Mouse (Mus musculus) myocyte (in vitro differentiated cells): Measurements from ENCODE around the gene Smc1a. TPM values are rescaled to one million over a fixed set of nuclear protein-coding genes. Genes with fewer than 3 reads are reported as not detected.
"Not testable (repeated sequence)": the region's sequence is repeated elsewhere in the genome, so short reads cannot be mapped to it uniquely, and the experiment has no call there.

Source experiments
- H3K27me3 ChIP-seq: one replicate; pipeline ENCODE4 v1.6.1; 2011; ENCODE audit not compliant: control insufficient read depth, insufficient read depth, insufficient read length
- H3K36me3 ChIP-seq: one replicate; pipeline ENCODE4 v1.6.1; 2011; ENCODE audit not compliant: control insufficient read depth, insufficient read depth
- H3K4me2 ChIP-seq: one replicate; pipeline ENCODE4 v1.6.1; 2011; ENCODE audit warnings: low read depth, control low read depth
- H3K4me3 ChIP-seq: one replicate; pipeline ENCODE4 v1.5.1; 2011; ENCODE audit warnings: mild to moderate bottlenecking, control low read depth, moderate library complexity
- H3K79me2 ChIP-seq: one replicate; pipeline ENCODE4 v1.6.1; 2011; ENCODE audit not compliant: control insufficient read depth, insufficient read depth
- H3ac ChIP-seq: one replicate; pipeline ENCODE4 v1.6.1; 2011; ENCODE audit not compliant: control insufficient read depth, insufficient read length
- CEBPB ChIP-seq: IDR thresholded peaks from 2 replicates; pipeline ENCODE4 v1.6.1; 2011; ENCODE audit warnings: mild to moderate bottlenecking, moderate library complexity; ENCODE audit not compliant: poor library complexity, insufficient read depth, severe bottlenecking
- E2F4 ChIP-seq: IDR thresholded peaks from one replicate; pipeline ENCODE4 v1.6.1; 2011; ENCODE audit warnings: mild to moderate bottlenecking, control low read depth, moderate library complexity; ENCODE audit not compliant: insufficient read depth
- MAX ChIP-seq: IDR thresholded peaks from one replicate; pipeline ENCODE4 v1.6.1; 2011; ENCODE audit warnings: low read depth, mild to moderate bottlenecking, control low read depth
- MYOD1 ChIP-seq, 3 experiments: IDR thresholded peaks; one replicate each; pipeline ENCODE4 v1.6.1; 2011; ENCODE audit warnings: control low read depth in 2 of 3, low read depth in 2 of 3, mild to moderate bottlenecking in 2 of 3, moderate library complexity in 1 of 3; ENCODE audit not compliant: insufficient read length in 2 of 3, control insufficient read depth in 1 of 3
- MYOG ChIP-seq, 3 experiments: IDR thresholded peaks; one replicate each; pipeline ENCODE4 v1.6.1; 2011; ENCODE audit warnings: control low read depth in 2 of 3, low read depth in 2 of 3, mild to moderate bottlenecking in 2 of 3; ENCODE audit not compliant: insufficient read length in 2 of 3, control insufficient read depth in 1 of 3, insufficient read depth in 1 of 3
- POLR2A ChIP-seq: IDR thresholded peaks from one replicate; pipeline ENCODE4 v1.6.1; 2011; ENCODE audit warnings: low read depth, mild to moderate bottlenecking, control low read depth, moderate library complexity; ENCODE audit not compliant: insufficient read length
- POLR2AphosphoS2 ChIP-seq: IDR thresholded peaks from one replicate; pipeline ENCODE4 v1.6.1; 2011; ENCODE audit warnings: low read depth, control low read depth; ENCODE audit not compliant: insufficient read length
- REST ChIP-seq: IDR thresholded peaks from one replicate; pipeline ENCODE4 v1.6.1; 2011; ENCODE audit warnings: mild to moderate bottlenecking, control low read depth, moderate library complexity; ENCODE audit not compliant: insufficient read depth, insufficient read length
- SRF ChIP-seq: IDR thresholded peaks from one replicate; pipeline ENCODE4 v1.6.1; 2011; ENCODE audit warnings: low read depth; ENCODE audit not compliant: control insufficient read depth, insufficient read length
- TCF12 ChIP-seq: IDR thresholded peaks from one replicate; pipeline ENCODE4 v1.6.1; 2011; ENCODE audit warnings: mild to moderate bottlenecking, control low read depth; ENCODE audit not compliant: poor library complexity, insufficient read depth, severe bottlenecking
- TCF3 ChIP-seq: IDR thresholded peaks from one replicate; pipeline ENCODE4 v1.6.1; 2011; ENCODE audit warnings: low read depth, control low read depth; ENCODE audit not compliant: insufficient read length
- USF1 ChIP-seq: IDR thresholded peaks from one replicate; pipeline ENCODE4 v1.6.1; 2011; ENCODE audit warnings: low read depth, mild to moderate bottlenecking, control low read depth, moderate library complexity
- polyA plus RNA-seq: library from polyadenylated mRNA; unstranded; fragments of >200 nt; fragmentation: generic; extraction: Trizol; gene quantifications from one replicate; pipeline ENCODE4 v1.2.1, GENCODE M21; 2012; ENCODE audit warnings: missing spikeins

Gene Smc1a
- polyA plus RNA-seq, 1 experiment: 16.7 TPM

DNA sequence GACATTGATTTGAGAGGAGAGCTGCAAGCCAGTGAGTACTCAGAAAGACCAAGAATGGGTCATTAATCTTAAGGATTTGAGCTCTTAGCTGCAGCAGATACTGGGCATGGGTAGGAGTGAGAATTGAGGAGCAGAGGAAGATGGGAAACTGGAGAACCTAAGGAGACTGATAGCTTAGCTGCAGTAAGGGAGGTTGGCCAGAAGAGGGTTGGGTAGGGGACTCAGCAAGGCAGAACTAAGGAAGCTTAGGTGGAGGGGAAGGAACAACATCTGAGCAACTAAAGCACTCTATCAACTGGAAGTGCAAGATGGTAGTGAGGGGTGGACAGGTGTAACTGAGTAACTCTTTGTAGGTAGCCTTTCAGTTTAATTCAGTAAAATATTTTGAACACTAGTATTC is 31.0 kb downstream of the Smc1a start:
- Histone ChIP-seq H3K79me2 (no peaks in the 10 kb centered on the region), H3K4me3 (no peak overlapping the region), H3K4me2 (no peak overlapping the region), H3K27me3 (no peaks in the 10 kb centered on the region), H3K36me3 (peaks cover 4% of the 10 kb centered on the region), H3ac (no peak overlapping the region)
- TF ChIP-seq USF1: no peak
- TF ChIP-seq CEBPB: no peak
- TF ChIP-seq MYOG (IDR thresholded peaks at IDR 0.05; ENCODE audit: control insufficient read depth in 1 of 3, insufficient read depth in 1 of 3, insufficient read length in 2 of 3, low read depth in 2 of 3): no peak
- TF ChIP-seq POLR2A: no peak

DNA sequence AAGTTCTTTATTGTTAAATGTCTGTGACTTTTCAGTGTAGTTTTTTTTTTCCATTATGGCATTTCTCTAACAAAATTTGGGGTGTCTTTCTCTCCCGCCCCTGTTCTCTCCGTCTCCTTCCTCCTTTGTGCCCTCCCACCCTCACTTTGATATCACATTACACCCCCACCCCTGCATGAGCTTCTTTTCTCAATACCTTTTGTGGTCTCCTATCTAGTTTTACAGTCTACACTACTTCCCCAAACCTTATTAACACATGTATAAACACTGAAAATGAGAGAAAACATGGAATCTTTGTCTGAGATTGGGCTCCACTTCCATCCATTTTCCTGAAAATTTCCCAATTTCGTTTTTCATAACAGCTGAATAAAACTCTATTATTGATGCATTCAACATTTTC is 36.3 kb downstream of the Smc1a start:
- no peaks in the 10 kb centered on the region for H3K27me3 ChIP-seq
- H3K36me3 ChIP-seq: peaks cover 4% of the 10 kb centered on the region
- no peak overlapping the region for H3K4me3 ChIP-seq
- H3K4me2 ChIP-seq: no peak overlapping the region
- no peak overlapping the region for H3ac ChIP-seq
- TF ChIP-seq TCF3 (no peak), MAX (no peak), MYOD1 (IDR thresholded peaks at IDR 0.05; ENCODE audit: control insufficient read depth in 1 of 3, insufficient read length in 2 of 3, low read depth in 2 of 3) (no peak), POLR2A (no peak), CEBPB (no peak), POLR2AphosphoS2 (no peak), USF1 (no peak), E2F4 (no peak), MYOG (IDR thresholded peaks at IDR 0.05; ENCODE audit: control insufficient read depth in 1 of 3, insufficient read depth in 1 of 3, insufficient read length in 2 of 3, low read depth in 2 of 3) (no peak), SRF (no peak), REST (no peak), TCF12 (no peak)
- no peaks in the 10 kb centered on the region for H3K79me2 ChIP-seq

DNA sequence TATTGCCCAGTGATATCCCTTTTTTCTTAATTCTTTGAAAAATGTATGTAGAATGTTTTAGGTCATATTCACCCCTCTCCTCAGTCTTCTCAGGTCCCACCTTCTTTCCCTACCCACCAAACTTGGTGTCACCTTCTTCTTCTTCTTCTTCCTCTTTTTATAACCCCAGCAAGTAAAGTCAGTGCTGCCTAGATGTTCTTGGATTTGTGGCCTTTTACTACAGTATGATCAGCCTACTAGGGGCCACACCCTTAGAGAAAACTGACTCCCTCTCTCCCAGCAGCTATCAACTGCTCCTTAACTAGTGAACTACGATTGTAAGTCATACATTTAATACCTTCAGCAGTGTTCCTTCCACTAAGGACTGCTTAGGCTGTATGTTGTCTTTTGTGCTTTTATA is 37.9 kb downstream of the Smc1a start:
- Histone ChIP-seq H3K4me3 (no peak overlapping the region), H3K79me2 (no peaks in the 10 kb centered on the region), H3K36me3 (peaks cover 4% of the 10 kb centered on the region), H3K4me2 (no peak overlapping the region), H3ac (no peak overlapping the region), H3K27me3 (no peaks in the 10 kb centered on the region)
- TF ChIP-seq SRF (no peak), POLR2A (no peak), TCF3 (no peak), USF1 (no peak)

DNA sequence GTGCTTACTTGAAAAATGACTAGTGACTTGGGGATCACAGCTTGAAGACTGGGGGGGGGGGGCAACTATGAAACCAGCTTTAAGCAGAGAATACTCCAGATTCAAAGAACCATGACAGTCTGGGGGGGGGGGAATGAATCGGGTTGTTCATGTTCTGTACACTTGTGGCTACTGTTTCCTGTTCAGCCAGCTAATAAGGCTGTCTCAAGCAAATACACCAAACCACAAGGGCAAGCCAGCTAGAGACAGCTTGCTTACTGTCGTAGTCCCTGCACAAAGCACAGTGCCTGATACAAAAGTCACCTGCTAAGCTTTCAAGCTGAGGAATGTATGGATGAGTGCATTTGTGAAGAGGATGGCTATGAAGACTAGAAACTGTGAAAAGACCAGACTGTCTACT is 49.4 kb downstream of the Smc1a start:
- Histone ChIP-seq H3K4me2 (no peak overlapping the region), H3K79me2 (no peaks in the 10 kb centered on the region), H3K4me3 (no peak overlapping the region), H3K27me3 (no peaks in the 10 kb centered on the region), H3K36me3 (peaks cover 11% of the 10 kb centered on the region), H3ac (no peak overlapping the region)
- TF ChIP-seq MAX (no peak), POLR2A (no peak), E2F4 (no peak), MYOD1 (IDR thresholded peaks at IDR 0.05; ENCODE audit: control insufficient read depth in 1 of 3, insufficient read length in 2 of 3, low read depth in 2 of 3) (no peak), TCF3 (no peak), TCF12 (no peak)

DNA sequence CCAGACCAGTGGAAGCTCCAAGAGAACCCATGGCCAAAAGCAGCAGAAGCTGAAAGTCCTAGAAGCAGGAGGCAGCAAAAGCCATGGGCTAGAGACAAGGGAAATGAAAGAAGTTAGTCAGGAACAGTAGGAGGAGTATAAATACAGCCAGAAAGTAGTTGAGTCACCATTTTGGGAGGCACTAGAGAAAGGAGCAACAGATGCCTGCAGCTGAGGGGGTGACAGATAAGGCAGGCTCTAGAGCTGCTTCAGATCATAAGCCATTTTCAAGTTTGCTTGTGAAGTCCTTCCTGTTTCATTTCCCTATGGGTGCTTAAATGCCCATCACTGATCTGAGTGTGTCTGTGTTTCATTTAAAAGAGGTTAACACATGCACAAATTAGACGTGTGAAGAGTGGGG is 51.6 kb downstream of the Smc1a start:
- no peaks in the 10 kb centered on the region for H3K79me2 ChIP-seq
- TF ChIP-seq MYOD1 (IDR thresholded peaks at IDR 0.05; ENCODE audit: control insufficient read depth in 1 of 3, insufficient read length in 2 of 3, low read depth in 2 of 3): no peak
- no peak for TF ChIP-seq POLR2AphosphoS2
- no peak for TF ChIP-seq CEBPB
- TF ChIP-seq USF1: no peak
- TF ChIP-seq MAX: no peak
- TF ChIP-seq POLR2A: no peak
- TF ChIP-seq TCF12: no peak
- TF ChIP-seq MYOG (IDR thresholded peaks at IDR 0.05; ENCODE audit: control insufficient read depth in 1 of 3, insufficient read depth in 1 of 3, insufficient read length in 2 of 3, low read depth in 2 of 3): no peak
- TF ChIP-seq E2F4: no peak
- TF ChIP-seq SRF: no peak
- TF ChIP-seq REST: no peak
- TF ChIP-seq TCF3: no peak
- H3K36me3 ChIP-seq: peaks cover 5% of the 10 kb centered on the region
- H3ac ChIP-seq: no peak overlapping the region
- no peak overlapping the region for H3K4me2 ChIP-seq
- H3K4me3 ChIP-seq: no peak overlapping the region
- H3K27me3 ChIP-seq: no peaks in the 10 kb centered on the region

DNA sequence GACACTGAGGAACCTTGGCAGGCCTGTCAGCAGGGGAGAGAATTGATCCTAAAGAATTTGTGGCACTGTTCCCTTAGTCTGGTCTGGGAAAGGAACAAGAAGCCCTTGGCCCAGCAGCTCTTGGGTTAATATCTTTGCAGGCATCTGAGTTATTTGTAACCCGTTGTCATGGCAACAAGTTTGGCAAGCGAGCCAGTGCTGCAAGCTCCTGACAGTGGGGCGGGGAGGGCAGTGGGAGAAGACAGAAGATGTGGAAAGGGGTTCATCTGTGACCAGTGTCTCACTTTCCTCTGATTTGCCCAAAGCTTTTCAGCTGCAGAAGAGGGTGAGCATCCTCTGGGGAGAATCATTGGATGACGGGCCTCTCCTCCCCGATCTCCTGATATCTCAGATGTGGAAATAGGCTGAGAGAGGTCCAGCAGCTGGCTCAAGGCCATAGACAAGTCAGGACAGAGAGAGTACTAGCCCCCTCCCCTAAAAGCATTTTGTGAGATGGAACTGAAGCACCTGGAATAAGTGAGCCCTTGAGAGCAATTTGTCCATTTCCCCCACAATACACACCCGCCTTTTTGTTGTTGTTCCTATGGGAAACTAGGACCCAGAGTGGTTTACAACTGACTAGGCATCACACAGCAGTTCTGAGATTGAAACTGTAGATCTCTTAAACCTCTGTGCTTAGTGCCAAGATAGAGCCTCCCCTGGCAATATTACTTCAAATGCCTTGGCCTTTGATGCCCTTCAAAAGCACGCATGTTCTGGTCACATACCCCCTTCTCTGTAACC is 73.8 kb downstream of the Smc1a start:
- not testable (repeated sequence) for H3K4me2 ChIP-seq, H3K27me3 ChIP-seq, H3K4me3 ChIP-seq, H3K79me2 ChIP-seq, H3K36me3 ChIP-seq, H3ac ChIP-seq
